Mouse (Mus musculus) hindbrain, embryonic 11.5 days (tissue): ENCODE data around the gene Bco1. TPM values are rescaled to one million over a fixed set of nuclear protein-coding genes. Genes with fewer than 3 reads are reported as not detected.

Experiments
- ATAC-seq: fragments of 200-750 bp; cut with Nextera tagmentation; 2 replicates; pipeline ENCODE4 v1.8.0; 2017; ENCODE audit warnings: mild to moderate bottlenecking, moderate TSS enrichment, moderate library complexity; ENCODE audit not compliant: low FRiP score
- DNase-seq: peaks from one replicate; pipeline ENCODE4 v3.0.0-alpha.2; 2015; ENCODE audit warnings: low spot score
- H3K27ac ChIP-seq: fragments of 300-500 bp; sonication (generic); 2 replicates; pipeline ENCODE4 v1.5.1; 2014; ENCODE audit warnings: mild to moderate bottlenecking, low read depth, low read length
- H3K27me3 ChIP-seq: fragments of 300-500 bp; sonication (generic); 2 replicates; pipeline ENCODE4 v1.6.1; 2014; ENCODE audit warnings: mild to moderate bottlenecking, low read length, moderate library complexity, mixed read lengths; ENCODE audit not compliant: control insufficient read depth, insufficient read depth
- H3K36me3 ChIP-seq: fragments of 300-500 bp; sonication (generic); 2 replicates; pipeline ENCODE4 v1.6.1; 2014; ENCODE audit warnings: mild to moderate bottlenecking, low read length, moderate library complexity, mixed read lengths; ENCODE audit not compliant: control insufficient read depth, insufficient read depth
- H3K4me1 ChIP-seq: fragments of 300-500 bp; sonication (generic); replicated peaks from 2 replicates; pipeline ENCODE4 v1.6.1; 2014; ENCODE audit warnings: low read length, mixed read lengths; ENCODE audit not compliant: control insufficient read depth, insufficient read depth
- H3K4me2 ChIP-seq: fragments of 300-500 bp; sonication (generic); replicated peaks from 2 replicates; pipeline ENCODE4 v1.6.1; 2014; ENCODE audit warnings: mild to moderate bottlenecking, low read depth, low read length
- H3K4me3 ChIP-seq: fragments of 300-500 bp; sonication (generic); 2 replicates; pipeline ENCODE4 v1.5.1; 2014; ENCODE audit warnings: low read depth, low read length
- H3K9ac ChIP-seq: fragments of 300-500 bp; sonication (generic); 2 replicates; pipeline ENCODE4 v1.6.1; 2014; ENCODE audit warnings: low read depth, low read length
- H3K9me3 ChIP-seq: fragments of 300-500 bp; sonication (generic); 2 replicates; pipeline ENCODE4 v1.6.1; 2016; ENCODE audit warnings: low read length; ENCODE audit not compliant: control insufficient read depth
- WGBS: fragments of 180-500 bp; shearing (Covaris S2); extraction: QIAGEN DNeasy Blood & Tissue Kit; methylation state at CpG from one replicate; pipeline ENCODE4 v1.1.7; 2014; 5-methylcytosine and 5-hydroxymethylcytosine counted together
- polyA plus RNA-seq: library from polyadenylated mRNA; unstranded; fragments of >200 nt; fragmentation: Nextera tagmentation; extraction: Ambion mirVana; gene quantifications from 2 replicates; pipeline ENCODE4 v1.2.1, GENCODE M21; 2014

Bco1 gene
- polyA plus RNA-seq, 1 experiment from 2014 or later = 0.25 TPM

DNA sequence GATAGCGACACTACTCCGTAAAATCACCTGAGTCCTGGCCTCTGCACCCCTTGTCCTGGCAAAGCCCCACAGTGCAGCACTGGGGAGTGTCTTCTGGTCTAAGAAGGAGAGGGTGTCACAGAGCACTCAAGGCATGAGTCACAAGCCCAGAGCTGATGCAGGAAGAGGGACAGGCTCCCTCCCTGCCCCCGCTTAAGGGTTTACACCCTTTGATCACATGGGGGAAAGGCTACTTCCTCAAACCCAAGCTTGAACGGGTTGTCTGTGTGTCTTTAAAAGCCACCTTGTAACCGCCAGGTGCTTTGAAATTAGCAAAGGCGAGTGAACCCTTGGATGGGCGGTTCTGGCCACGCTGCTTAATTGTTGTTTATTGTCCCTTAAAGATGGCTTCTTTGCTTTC lies 25.6 kb downstream of the Bco1 start:
- 64% methylated on average over 8 of the region's 8 CpGs for WGBS
- Histone ChIP-seq H3K4me1 (no peaks in the 10 kb centered on the region), H3K36me3 (no peaks in the 10 kb centered on the region), H3K27ac (no peak overlapping the region), H3K4me2 (no peak overlapping the region), H3K9me3 (no peaks in the 10 kb centered on the region), H3K27me3 (no peaks in the 10 kb centered on the region), H3K4me3 (no peak overlapping the region), H3K9ac (no peak overlapping the region)
- DNase-seq (no peak), ATAC-seq (no peak)

GRCm38 (mm10) chr8:117123850-117124633 lies 28.4 kb downstream of the Bco1 start:
- Histone ChIP-seq H3K27me3 (no peaks in the 10 kb centered on the region), H3K4me3 (no peak overlapping the region), H3K4me1 (no peaks in the 10 kb centered on the region), H3K9me3 (no peaks in the 10 kb centered on the region), H3K36me3 (no peaks in the 10 kb centered on the region), H3K27ac (no peak overlapping the region), H3K4me2 (no peak overlapping the region), H3K9ac (no peak overlapping the region)
- ATAC-seq = no peak
- WGBS = 77% methylated on average over 13 of the region's 13 CpGs
- no peak for DNase-seq

DNA sequence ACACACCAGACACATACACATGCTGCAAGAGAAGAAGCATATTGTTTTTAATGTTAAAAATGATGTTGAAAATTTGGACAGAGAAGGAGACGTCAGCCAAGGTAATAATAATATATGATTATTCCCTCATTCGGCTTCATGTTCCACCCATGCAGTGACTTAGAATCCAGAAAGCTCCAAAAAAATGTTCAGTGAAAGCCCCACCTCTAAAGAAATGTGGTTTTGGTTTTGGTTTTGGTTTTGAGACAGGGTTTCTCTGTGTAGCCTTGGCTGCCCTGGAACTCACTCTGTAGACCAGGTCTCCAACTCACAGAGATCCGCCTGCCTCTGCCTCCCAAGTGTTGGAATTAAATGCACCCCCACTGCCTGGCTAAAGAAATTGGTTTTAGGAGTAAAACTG lies 30.2 kb downstream of the Bco1 start:
- no peak overlapping the region for H3K4me2 ChIP-seq
- ATAC-seq = no peak
- H3K27ac ChIP-seq = no peak overlapping the region

DNA sequence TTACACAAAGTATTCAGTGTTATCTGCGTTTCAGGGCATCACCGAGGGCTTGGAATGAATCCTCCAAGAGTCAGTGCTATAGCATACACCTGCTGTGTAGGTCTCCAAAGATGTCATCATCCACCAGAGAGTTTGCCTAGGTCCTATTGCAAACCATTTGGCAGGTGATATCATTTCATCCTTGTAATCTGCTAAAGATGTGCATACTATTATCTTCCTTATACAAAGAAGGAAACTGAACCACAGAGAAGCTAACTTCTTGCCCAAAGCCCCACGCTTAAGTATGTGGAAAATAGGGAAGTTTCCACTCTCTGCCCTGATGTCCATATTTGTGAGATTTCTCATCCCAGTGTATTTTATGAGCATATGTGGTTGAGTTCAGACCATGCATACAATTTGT lies 30.8 kb downstream of the Bco1 start:
- Histone ChIP-seq H3K27ac (no peak overlapping the region), H3K4me1 (no peaks in the 10 kb centered on the region), H3K9me3 (no peaks in the 10 kb centered on the region), H3K36me3 (no peaks in the 10 kb centered on the region), H3K9ac (no peak overlapping the region), H3K27me3 (no peaks in the 10 kb centered on the region), H3K4me3 (no peak overlapping the region), H3K4me2 (no peak overlapping the region)
- 91% methylated on average over 3 of the region's 3 CpGs for WGBS
- ATAC-seq (no peak), DNase-seq (no peak)

More for the DNA sequence above, 30.2 kb downstream of the Bco1 start:
- Histone ChIP-seq H3K9ac (no peak overlapping the region), H3K4me1 (no peaks in the 10 kb centered on the region), H3K9me3 (no peaks in the 10 kb centered on the region), H3K36me3 (no peaks in the 10 kb centered on the region), H3K27me3 (no peaks in the 10 kb centered on the region), H3K4me3 (no peak overlapping the region)
- 91% methylated on average over 3 of the region's 3 CpGs for WGBS
- no peak for DNase-seq

DNA sequence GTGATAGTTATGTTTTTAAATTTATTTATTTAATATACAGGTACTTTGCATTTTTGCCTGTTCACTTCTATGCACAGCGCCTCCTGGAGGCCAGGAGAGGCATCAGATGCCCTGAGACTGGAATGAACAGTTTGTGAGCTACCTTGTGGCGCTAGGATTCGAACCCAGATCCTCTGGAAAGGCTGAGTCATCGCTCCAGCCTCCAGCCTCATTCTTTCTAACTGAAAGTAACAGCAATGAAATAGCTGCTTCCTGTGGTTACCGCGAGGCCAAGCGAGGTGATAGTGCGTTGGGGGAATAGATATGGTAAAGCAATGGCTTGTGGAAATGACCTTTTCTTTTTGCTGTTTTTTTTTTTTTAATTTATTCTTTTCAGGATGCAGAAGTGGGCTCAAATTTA lies 31.4 kb downstream of the Bco1 start:
- WGBS = 85% methylated on average over 8 of the region's 8 CpGs

DNA sequence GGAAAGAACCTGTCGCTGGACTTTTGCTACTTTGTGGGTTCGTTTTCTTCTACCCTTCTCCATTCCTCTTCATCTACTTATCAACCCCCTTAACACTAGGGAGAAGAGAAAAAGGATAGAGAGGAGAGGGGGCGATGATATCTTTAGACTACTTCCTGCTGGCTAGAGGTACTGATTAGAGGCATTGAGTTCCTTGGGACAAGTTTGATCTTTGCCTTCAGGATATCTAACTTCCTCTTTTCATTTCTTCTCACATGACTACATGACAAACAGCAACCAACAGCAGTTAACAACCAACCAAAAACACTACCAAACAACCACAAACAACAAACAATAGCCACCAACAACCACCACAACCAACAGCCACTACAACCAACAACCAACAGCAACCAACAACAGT lies 38.0 kb downstream of the Bco1 start:
- WGBS = 90% methylated on average over 3 of the region's 3 CpGs

More for the DNA sequence above, 31.4 kb downstream of the Bco1 start:
- no peaks in the 10 kb centered on the region for H3K36me3 ChIP-seq
- H3K4me2 ChIP-seq = no peak overlapping the region
- no peaks in the 10 kb centered on the region for H3K27me3 ChIP-seq
- no peak for DNase-seq
- no peak overlapping the region for H3K9ac ChIP-seq
- no peak overlapping the region for H3K4me3 ChIP-seq
- ATAC-seq = no peak
- H3K9me3 ChIP-seq = no peaks in the 10 kb centered on the region
- H3K27ac ChIP-seq = no peak overlapping the region
- H3K4me1 ChIP-seq = no peaks in the 10 kb centered on the region

GRCm38 (mm10) chr8:117136351-117136750 lies 40.7 kb downstream of the Bco1 start:
- H3K36me3 ChIP-seq = no peaks in the 10 kb centered on the region
- WGBS = 13% methylated on average over 4 of the region's 4 CpGs
- no peak for ATAC-seq

More for the DNA sequence above, 38.0 kb downstream of the Bco1 start:
- no peaks in the 10 kb centered on the region for H3K4me1 ChIP-seq
- H3K4me3 ChIP-seq = no peak overlapping the region
- no peak for DNase-seq
- no peaks in the 10 kb centered on the region for H3K27me3 ChIP-seq
- no peak overlapping the region for H3K9ac ChIP-seq
- no peaks in the 10 kb centered on the region for H3K36me3 ChIP-seq
- H3K9me3 ChIP-seq = no peaks in the 10 kb centered on the region
- ATAC-seq = no peak
- H3K4me2 ChIP-seq = no peak overlapping the region
- no peak overlapping the region for H3K27ac ChIP-seq

GRCm38 (mm10) chr8:117136763-117137162 lies 41.1 kb downstream of the Bco1 start:
- Histone ChIP-seq H3K4me2 (no peak overlapping the region), H3K9ac (no peak overlapping the region), H3K9me3 (no peaks in the 10 kb centered on the region), H3K4me1 (no peaks in the 10 kb centered on the region), H3K4me3 (no peak overlapping the region), H3K27me3 (no peaks in the 10 kb centered on the region), H3K36me3 (no peaks in the 10 kb centered on the region), H3K27ac (no peak overlapping the region)
- DNase-seq (no peak), ATAC-seq (no peak)
- 55% methylated on average over 2 of the region's 2 CpGs for WGBS

More at GRCm38 (mm10) chr8:117136351-117136750, 40.7 kb downstream of the Bco1 start:
- Histone ChIP-seq H3K9ac (no peak overlapping the region), H3K4me1 (no peaks in the 10 kb centered on the region), H3K4me3 (no peak overlapping the region), H3K9me3 (no peaks in the 10 kb centered on the region), H3K4me2 (no peak overlapping the region), H3K27ac (no peak overlapping the region), H3K27me3 (no peaks in the 10 kb centered on the region)
- DNase-seq = no peak

DNA sequence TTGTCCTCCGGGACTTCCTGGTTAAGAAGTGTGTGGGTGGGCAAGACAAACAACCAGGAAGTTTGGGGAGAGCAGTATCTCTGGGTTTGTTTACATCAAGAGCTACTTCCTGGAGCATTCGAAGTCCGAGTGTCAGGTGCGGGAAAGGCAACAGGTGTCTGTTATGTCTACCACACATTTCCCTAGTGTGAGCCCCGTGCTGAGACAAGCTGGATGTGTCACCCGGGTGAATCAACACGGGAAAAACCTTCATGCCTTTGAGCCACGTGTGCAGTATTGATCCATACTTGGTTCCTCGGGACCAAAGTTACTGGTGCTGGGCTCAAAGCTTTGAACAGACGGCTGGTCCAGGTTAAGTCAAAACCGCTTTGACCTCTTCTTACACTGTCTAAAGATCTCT lies 41.7 kb downstream of the Bco1 start:
- H3K36me3 ChIP-seq = no peaks in the 10 kb centered on the region
- H3K4me1 ChIP-seq = no peaks in the 10 kb centered on the region
- no peak overlapping the region for H3K27ac ChIP-seq
- H3K4me2 ChIP-seq = no peak overlapping the region
- no peaks in the 10 kb centered on the region for H3K27me3 ChIP-seq
- ATAC-seq (no peak), DNase-seq (no peak)
- no peak overlapping the region for H3K4me3 ChIP-seq
- 65% methylated on average over 11 of the region's 11 CpGs for WGBS
- no peak overlapping the region for H3K9ac ChIP-seq
- no peaks in the 10 kb centered on the region for H3K9me3 ChIP-seq
